Mouse (Mus musculus) heart, adult 2 months (tissue): ENCODE measurements around the gene Tagln3.

Source experiments
- CTCF ChIP-seq: fragments of 200-600 bp; IDR thresholded peaks from 2 replicates; pipeline ENCODE4 v1.8.1; 2022; ENCODE audit warnings: antibody characterized with exemption, mild to moderate bottlenecking, moderate library complexity
- EP300 ChIP-seq: fragments of 200-500 bp; IDR thresholded peaks from 2 replicates; pipeline ENCODE4 v1.6.1; 2011; ENCODE audit warnings: low read depth, low read length, control low read depth; ENCODE audit not compliant: insufficient read depth

- no peak for TF ChIP-seq EP300
- no peak for TF ChIP-seq CTCF
Measured at GRCm38 (mm10) chr16:45736724-45737123, 12.3 kb upstream of the Tagln3 start.
